Mouse (Mus musculus) gastrocnemius, adult 2 months (tissue): ENCODE measurements around the gene Fance. TPM values are rescaled to one million over a fixed set of nuclear protein-coding genes. Genes with fewer than 3 reads are reported as not detected.

Experiments
- DNase-seq: peaks from one replicate; pipeline ENCODE4 v3.0.0; 2022
- H3K27ac ChIP-seq: fragments of 200-600 bp; 2 replicates; pipeline ENCODE4 v1.8.1; 2022; ENCODE audit warnings: mild to moderate bottlenecking
- H3K4me3 ChIP-seq: fragments of 200-600 bp; 2 replicates; pipeline ENCODE4 v1.8.1; 2022; ENCODE audit warnings: mild to moderate bottlenecking, moderate library complexity
- CTCF ChIP-seq: fragments of 200-600 bp; IDR thresholded peaks from 2 replicates; pipeline ENCODE4 v1.8.1; 2022; ENCODE audit warnings: antibody characterized with exemption, mild to moderate bottlenecking, moderate library complexity
- intact Hi-C: fragments of 180-260 bp; cut with DNase I; formaldehyde crosslinking; loops from one replicate; pipeline ENCODE4 v1.15.1; 2025
- total RNA-seq, 2 experiments: library from RNA; stranded (reverse); gene quantifications; 2 replicates each; pipeline ENCODE4 v1.2.3; 2021

The Fance gene
- total RNA-seq, 2 experiments from 2014 or later, result 9.4 to 11.2 TPM

- Histone ChIP-seq H3K27ac (no peak overlapping the region), H3K4me3 (peak overlapping the region; percentile 9; the same call in 1 of the 2 replicates)
- no peak for TF ChIP-seq CTCF
- intact Hi-C loops, result no loop called here
- DNase-seq, result no peak
Measured at GRCm38 (mm10) chr17:28362653-28363292, 49.5 kb downstream of the Fance start.

GRCm38 (mm10) chr17:28363507-28363906 is 50.2 kb downstream of the Fance start:
- Histone ChIP-seq H3K27ac (no peak overlapping the region), H3K4me3 (no peak overlapping the region)
- no peak for DNase-seq
- intact Hi-C loops, result no loop called here
- TF ChIP-seq CTCF, result no peak

- Histone ChIP-seq H3K4me3 (no peak within 1 kb of the TSS), H3K27ac (no peak within 1 kb of the TSS)
- DNase-seq, result no peak
- no peak for TF ChIP-seq CTCF
- intact Hi-C loops, result no loop called here
Measured at GRCm38 (mm10) chr17:28365122-28365521, 51.8 kb downstream of the Fance start, which contains the start of gene Tulp1. Gene Tulp1 (minus strand): TSS chr17:28365222.

GRCm38 (mm10) chr17:28368449-28368848 is 55.1 kb downstream of the Fance start:
- Histone ChIP-seq H3K4me3 (peak overlapping the region; percentile 11; the same call in 1 of the 2 replicates), H3K27ac (peak overlapping the region; percentile 35; the same call in 1 of the 2 replicates)
- DNase-seq, result peak; percentile 89
- peak; percentile 99 for TF ChIP-seq CTCF
- intact Hi-C loops, result loop anchor here (2.0 kb wide), 2 partner anchors 142 to 162 kb away; partner anchors contain the start of gene Def6

GRCm38 (mm10) chr17:28369056-28369455 is 55.7 kb downstream of the Fance start:
- intact Hi-C loops, result loop anchor here (2.0 kb wide), 2 partner anchors 142 to 162 kb away; partner anchors contain the start of gene Def6
- no peak for TF ChIP-seq CTCF

GRCm38 (mm10) chr17:28371286-28371685 is 58.0 kb downstream of the Fance start:
- TF ChIP-seq CTCF, result no peak
- H3K27ac ChIP-seq, result no peak overlapping the region
- H3K4me3 ChIP-seq, result no peak overlapping the region
- DNase-seq, result no peak
- intact Hi-C loops, result no loop called here

More at GRCm38 (mm10) chr17:28369056-28369455, 55.7 kb downstream of the Fance start:
- no peak for DNase-seq
- H3K4me3 ChIP-seq, result no peak overlapping the region
- no peak overlapping the region for H3K27ac ChIP-seq

- TF ChIP-seq CTCF, result no peak
- H3K4me3 ChIP-seq, result no peak overlapping the region
- H3K27ac ChIP-seq, result no peak overlapping the region
- intact Hi-C loops, result no loop called here
- no peak for DNase-seq
Measured at GRCm38 (mm10) chr17:28371941-28372340, 58.6 kb downstream of the Fance start.

GRCm38 (mm10) chr17:28373821-28374220 is 60.5 kb downstream of the Fance start:
- intact Hi-C loops, result no loop called here
- peak; percentile 63 for DNase-seq
- TF ChIP-seq CTCF, result peak; percentile 78
- H3K27ac ChIP-seq, result no peak overlapping the region
- no peak overlapping the region for H3K4me3 ChIP-seq

- TF ChIP-seq CTCF, result no peak
- no peak for DNase-seq
- intact Hi-C loops, result no loop called here
- Histone ChIP-seq H3K27ac (no peak overlapping the region), H3K4me3 (no peak overlapping the region)
Measured at GRCm38 (mm10) chr17:28374494-28374893, 61.2 kb downstream of the Fance start.

- Histone ChIP-seq H3K4me3 (no peak overlapping the region), H3K27ac (no peak overlapping the region)
- intact Hi-C loops, result no loop called here
- no peak for DNase-seq
- no peak for TF ChIP-seq CTCF
Measured at GRCm38 (mm10) chr17:28375592-28376061, 62.3 kb downstream of the Fance start.

Other genes starting within 250 kb of the Fance start
- gene Tcp11, start 232.9 kb upstream of the Fance start, total RNA-seq, result not detected
- under 1 TPM; 0.17 to 0.20 TPM for gene Scube3, start 171.4 kb upstream of the Fance start, total RNA-seq
- 10 to 100 TPM; 12.9 to 13.9 TPM for gene Zfp523, start 136.4 kb upstream of the Fance start, total RNA-seq
- 1 to 10 TPM; 1.5 to 1.6 TPM for gene Def6, start 105.7 kb upstream of the Fance start, total RNA-seq
- 10 to 100 TPM; 29.1 to 30.7 TPM for gene Ppard, start 80.8 kb upstream of the Fance start, total RNA-seq
- gene Rpl10a, start 15.0 kb downstream of the Fance start, total RNA-seq, result 100 to 1,000 TPM; 382 to 410 TPM
- 1 to 10 TPM; 6.9 to 7.4 TPM for gene Tead3, start 37.3 kb downstream of the Fance start, total RNA-seq
- not detected for gene Tulp1, start 51.7 kb downstream of the Fance start, total RNA-seq
- 100 to 1,000 TPM; 106 to 153 TPM for gene Fkbp5, start 204.0 kb downstream of the Fance start, total RNA-seq
- gene Armc12, start 217.3 kb downstream of the Fance start, total RNA-seq, result not detected
- gene Clpsl2, start 235.9 kb downstream of the Fance start, total RNA-seq, result not detected
- gene Clps, start 247.2 kb downstream of the Fance start, total RNA-seq, result not detected